Mouse (Mus musculus) brain, embryonic 14.5 days (tissue): ENCODE data around the gene Serinc1.

Source experiments
- CTCF ChIP-seq: fragments of 200-500 bp; IDR thresholded peaks from 2 replicates; pipeline ENCODE4 v1.5.1; 2012; ENCODE audit warnings: inconsistent platforms, mild to moderate bottlenecking, moderate library complexity, borderline replicate concordance; ENCODE audit not compliant: insufficient read depth, insufficient read length; ENCODE audit errors: extremely low read depth
- POLR2A ChIP-seq: fragments of 200-500 bp; IDR thresholded peaks from 2 replicates; pipeline ENCODE4 v1.6.1; 2012; ENCODE audit warnings: mild to moderate bottlenecking, inconsistent platforms, borderline replicate concordance; ENCODE audit not compliant: poor library complexity, insufficient read depth, insufficient read length, severe bottlenecking; ENCODE audit errors: extremely low read depth

GRCm38 (mm10) chr10:57514616-57515015, 17.7 kb downstream of the Serinc1 start:
- TF ChIP-seq CTCF (no peak), POLR2A (no peak)
